Mouse (Mus musculus) neural tube, embryonic 15.5 days (tissue): Measurements from ENCODE around the gene Clic1. TPM values are rescaled to one million over a fixed set of nuclear protein-coding genes. Genes with fewer than 3 reads are reported as not detected.

Experiments
- ATAC-seq: fragments of 200-750 bp; cut with Nextera tagmentation; 2 replicates; pipeline ENCODE4 v1.8.0; 2017; ENCODE audit warnings: mild to moderate bottlenecking, moderate TSS enrichment, moderate library complexity; ENCODE audit not compliant: low FRiP score
- H3K27ac ChIP-seq: fragments of 300-500 bp; sonication (generic); replicated peaks from 2 replicates; pipeline ENCODE4 v1.5.1; 2015; ENCODE audit warnings: mild to moderate bottlenecking, inconsistent platforms
- H3K27me3 ChIP-seq: fragments of 300-500 bp; sonication (generic); replicated peaks from 2 replicates; pipeline ENCODE4 v1.6.1; 2015; ENCODE audit warnings: inconsistent platforms
- H3K36me3 ChIP-seq: fragments of 300-500 bp; sonication (generic); 2 replicates; pipeline ENCODE4 v1.6.1; 2015; ENCODE audit warnings: inconsistent platforms
- H3K4me1 ChIP-seq: fragments of 300-500 bp; sonication (generic); 2 replicates; pipeline ENCODE4 v1.6.1; 2015; ENCODE audit warnings: inconsistent platforms
- H3K4me2 ChIP-seq: fragments of 300-500 bp; sonication (generic); 2 replicates; pipeline ENCODE4 v1.6.1; 2015; ENCODE audit warnings: inconsistent platforms, mild to moderate bottlenecking, moderate library complexity
- H3K4me3 ChIP-seq: fragments of 300-500 bp; sonication (generic); replicated peaks from 2 replicates; pipeline ENCODE4 v1.5.1; 2015; ENCODE audit warnings: mild to moderate bottlenecking, inconsistent platforms
- H3K9ac ChIP-seq: fragments of 300-500 bp; sonication (generic); replicated peaks from 2 replicates; pipeline ENCODE4 v1.6.1; 2015; ENCODE audit warnings: mild to moderate bottlenecking, inconsistent platforms
- H3K9me3 ChIP-seq: fragments of 300-500 bp; sonication (generic); replicated peaks from 2 replicates; pipeline ENCODE4 v1.6.1; 2016; ENCODE audit warnings: inconsistent platforms
- WGBS: fragments of 180-500 bp; shearing (Covaris S2); methylation state at CpG from one replicate; pipeline ENCODE4 v1.1.7; 2015; ENCODE audit warnings: mixed read lengths; 5-methylcytosine and 5-hydroxymethylcytosine counted together
- polyA plus RNA-seq: library from polyadenylated mRNA; unstranded; fragments of >200 nt; fragmentation: Nextera tagmentation; extraction: Ambion mirVana; gene quantifications from 2 replicates; pipeline ENCODE4 v1.2.1, GENCODE M21; 2015

Gene Clic1
- polyA plus RNA-seq, 1 experiment from 2014 or later = 76.6 TPM

DNA sequence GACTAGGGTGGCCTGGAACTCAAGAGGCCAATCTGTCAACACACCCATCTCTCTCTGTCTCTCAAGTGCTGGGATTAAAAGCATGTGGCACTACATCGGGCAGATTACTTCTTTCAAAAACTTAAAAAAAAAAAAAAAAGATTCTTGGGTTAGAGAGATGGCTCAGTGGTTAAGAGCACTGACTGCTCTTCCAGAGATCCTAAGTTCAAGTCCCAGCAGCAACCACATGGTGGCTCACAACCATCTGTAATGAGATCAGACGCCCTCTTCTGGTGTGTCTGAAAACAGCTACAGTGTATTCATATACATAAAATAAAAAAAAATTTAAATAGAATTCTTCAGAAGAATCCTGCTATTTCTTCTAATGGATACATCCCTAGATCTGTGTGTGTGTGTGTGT is 38.4 kb downstream of the Clic1 start:
- WGBS = 56% methylated on average over 2 of the region's 2 CpGs
- H3K27me3 ChIP-seq = no peaks in the 10 kb centered on the region
- H3K36me3 ChIP-seq = peaks cover 22% of the 10 kb centered on the region
- ATAC-seq = no peak
- peaks cover 15% of the 10 kb centered on the region for H3K4me1 ChIP-seq
- no peak overlapping the region for H3K9ac ChIP-seq
- H3K9me3 ChIP-seq = no peaks in the 10 kb centered on the region
- no peak overlapping the region for H3K27ac ChIP-seq
- H3K4me3 ChIP-seq = no peak overlapping the region
- no peak overlapping the region for H3K4me2 ChIP-seq

DNA sequence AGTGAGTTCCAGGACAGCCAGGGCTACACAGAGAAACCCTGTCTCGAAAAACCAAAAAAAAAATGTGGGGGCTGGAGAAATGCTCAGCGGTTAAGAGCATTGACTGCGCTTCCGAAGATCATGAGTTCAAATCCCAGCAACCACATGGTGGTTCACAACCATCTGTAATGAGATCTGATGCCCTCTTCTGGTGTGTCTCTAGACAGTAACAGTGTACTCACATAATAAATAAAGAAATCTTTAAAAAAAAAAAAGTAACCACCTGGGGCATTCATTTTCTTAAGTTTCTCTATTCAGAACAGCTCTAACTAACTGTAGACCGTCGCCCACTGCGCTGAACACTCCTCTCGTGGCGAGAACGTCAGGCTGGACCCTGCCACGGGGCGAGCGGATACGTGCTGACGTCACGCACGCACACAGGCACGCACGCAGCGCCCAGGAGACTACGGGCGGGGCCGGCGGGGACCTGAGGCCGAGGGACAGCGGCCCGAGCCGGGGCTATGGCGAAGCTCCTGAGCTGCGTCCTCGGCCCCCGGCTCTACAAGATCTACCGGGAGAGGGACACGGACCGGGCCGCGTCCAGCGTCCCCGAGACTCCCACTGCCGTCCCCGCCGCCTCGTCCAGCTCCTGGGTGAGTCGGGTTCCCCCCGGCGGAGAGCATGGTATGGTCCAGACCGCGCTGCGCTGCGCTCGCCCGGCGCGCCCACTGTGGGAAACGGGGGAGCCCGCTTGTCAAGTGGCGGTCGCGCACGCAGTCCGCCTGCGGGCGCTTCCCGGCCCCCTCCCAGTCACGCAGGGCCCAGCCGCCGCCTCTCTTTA is 39.3 kb downstream of the Clic1 start, which contains the start of gene Abhd16a:
Gene Abhd16a, plus strand, starts transcription at position 439 of the 820 bp plus-strand sequence.
- peak; percentile 98 for ATAC-seq
- Histone ChIP-seq H3K4me3 (peak within 1 kb of the TSS; percentile 69), H3K9me3 (no peaks in the 10 kb centered on the region), H3K27me3 (no peaks in the 10 kb centered on the region), H3K27ac (peak within 1 kb of the TSS; percentile 99), H3K4me1 (peaks cover 15% of the 10 kb centered on the region), H3K36me3 (peaks cover 30% of the 10 kb centered on the region), H3K4me2 (peak within 1 kb of the TSS; percentile 68), H3K9ac (peak within 1 kb of the TSS; percentile 95)
- WGBS = 3% methylated on average over 67 of the region's 67 CpGs

DNA sequence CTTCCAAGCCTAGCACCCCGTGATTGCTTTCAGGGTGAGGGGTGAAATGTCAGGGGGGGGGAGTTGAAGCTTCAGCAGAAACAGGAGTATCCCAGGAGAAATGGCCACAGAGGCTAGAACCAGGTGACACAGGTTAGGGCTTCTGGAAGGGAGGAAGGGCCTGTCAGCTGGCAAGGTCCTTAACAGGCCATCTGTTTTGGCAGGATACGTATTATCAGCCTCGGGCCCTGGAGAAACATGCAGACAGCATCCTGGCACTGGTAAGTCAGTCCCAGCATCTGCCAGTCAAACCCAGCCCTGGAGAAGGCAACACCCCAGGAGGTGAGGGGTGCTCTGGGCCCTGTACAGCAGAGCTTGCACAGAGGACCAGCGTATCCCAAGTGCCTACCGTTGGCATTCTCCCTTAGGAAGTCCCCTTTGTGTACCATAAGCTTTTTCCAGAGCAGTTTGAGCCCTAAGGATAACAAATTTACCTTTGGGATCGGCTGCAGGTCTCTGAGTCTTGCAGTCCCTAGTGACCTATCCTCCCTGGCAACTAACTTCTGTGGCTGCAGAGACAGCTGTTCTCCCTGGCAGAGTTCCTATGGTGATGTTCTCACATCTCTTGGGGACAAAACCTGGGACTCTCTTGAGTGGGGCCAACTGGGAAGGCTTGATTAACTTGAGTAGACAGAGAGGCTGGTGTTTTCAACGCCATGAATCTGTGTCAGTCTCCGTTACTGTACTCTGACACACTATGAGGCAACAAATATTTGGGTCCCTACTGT is 40.6 kb downstream of the Clic1 start:
- no peak for ATAC-seq
- Histone ChIP-seq H3K9ac (peak overlapping the region; percentile 95), H3K4me3 (peak overlapping the region; percentile 69), H3K9me3 (no peaks in the 10 kb centered on the region), H3K36me3 (peaks cover 43% of the 10 kb centered on the region), H3K27ac (peak overlapping the region; percentile 99), H3K4me2 (peak overlapping the region; percentile 68), H3K4me1 (peaks cover 15% of the 10 kb centered on the region), H3K27me3 (no peaks in the 10 kb centered on the region)
- WGBS = 46% methylated on average over 8 of the region's 8 CpGs

DNA sequence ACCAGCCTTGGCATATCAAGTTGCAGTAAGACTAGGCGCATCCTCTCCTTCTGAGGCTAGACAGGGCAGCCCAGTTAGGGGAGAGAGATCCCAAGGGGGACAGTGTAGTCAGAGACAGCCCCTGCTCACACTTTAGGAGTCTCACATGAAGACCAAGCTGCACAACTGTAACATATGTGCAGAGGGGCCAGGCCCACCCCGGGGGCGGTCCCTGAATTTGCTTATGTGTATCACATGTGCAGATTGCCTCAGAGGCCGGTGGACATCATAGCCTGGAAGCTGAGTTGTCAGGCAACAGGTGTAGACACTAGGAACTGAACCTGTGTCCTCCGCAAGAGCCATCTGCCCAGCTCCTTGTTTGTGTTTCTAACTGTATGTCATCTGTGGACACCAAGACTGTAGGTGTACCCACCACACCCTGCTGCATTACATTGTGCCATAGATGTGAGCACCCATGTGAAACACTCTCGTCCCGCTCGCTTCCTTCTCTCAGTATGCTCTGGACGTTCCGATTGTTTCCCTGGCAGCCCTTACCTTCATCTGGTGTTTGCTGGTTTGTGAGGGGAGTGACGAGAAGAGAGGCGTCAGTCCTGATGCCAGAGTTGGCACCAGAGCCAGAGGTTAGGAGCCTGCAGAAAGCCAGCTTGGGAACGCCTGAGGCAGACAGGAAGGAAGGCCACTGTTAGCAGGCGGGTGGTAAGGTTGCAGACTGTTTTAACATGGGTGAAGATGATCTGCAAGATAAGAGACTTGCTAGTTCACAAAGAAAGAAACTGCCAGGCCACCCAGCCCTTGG is 42.8 kb downstream of the Clic1 start:
- Histone ChIP-seq H3K4me3 (no peak overlapping the region), H3K36me3 (peaks cover 62% of the 10 kb centered on the region), H3K4me2 (no peak overlapping the region), H3K4me1 (peaks cover 15% of the 10 kb centered on the region), H3K9ac (no peak overlapping the region), H3K27me3 (no peaks in the 10 kb centered on the region), H3K9me3 (no peaks in the 10 kb centered on the region), H3K27ac (no peak overlapping the region)
- no peak for ATAC-seq
- WGBS = 93% methylated on average over 14 of the region's 14 CpGs

DNA sequence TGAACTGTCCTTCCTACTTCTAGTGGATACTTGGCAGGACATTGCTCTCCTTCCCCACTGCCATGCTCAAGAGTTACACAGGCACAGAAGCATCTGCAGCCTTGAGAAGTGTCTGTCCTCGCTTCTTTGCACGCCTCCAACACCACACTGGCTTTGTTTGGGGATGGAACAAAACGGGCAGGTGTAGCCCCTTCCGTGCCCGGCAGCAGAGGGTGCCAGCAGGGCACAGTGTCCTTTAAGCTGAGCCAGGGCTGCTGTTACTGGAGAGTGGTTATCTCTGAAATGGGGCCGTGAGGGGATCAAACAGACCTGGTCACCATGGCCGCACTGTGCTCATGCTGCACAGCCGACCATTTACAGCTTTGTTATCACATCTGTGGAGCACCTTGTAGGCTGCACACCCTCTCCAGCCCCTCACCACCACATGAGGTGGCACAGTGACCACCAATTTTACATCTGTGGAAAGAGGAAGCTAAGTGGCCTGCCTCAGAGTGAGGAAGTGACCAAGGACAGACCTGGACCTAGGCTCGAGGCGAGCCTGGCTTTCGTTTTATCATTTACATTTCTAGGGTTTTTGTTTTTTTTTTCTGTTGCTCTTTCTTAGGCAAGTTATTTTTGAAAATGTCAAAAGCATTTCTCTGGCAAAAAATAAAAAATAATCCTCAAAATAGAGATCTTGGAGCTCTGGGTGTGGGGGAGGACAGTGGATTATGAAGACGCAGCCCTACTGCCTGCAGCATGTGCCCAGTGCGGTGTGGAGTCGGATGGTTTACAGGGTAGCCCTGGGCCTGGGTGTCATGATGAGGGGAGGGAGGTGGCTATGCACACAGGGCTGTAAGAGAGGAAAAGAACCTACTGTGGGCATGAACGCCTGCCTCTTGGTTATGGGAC is 45.0 kb downstream of the Clic1 start:
- Histone ChIP-seq H3K4me2 (no peak overlapping the region), H3K27ac (no peak overlapping the region), H3K9ac (no peak overlapping the region), H3K27me3 (no peaks in the 10 kb centered on the region), H3K4me1 (peaks cover 14% of the 10 kb centered on the region), H3K36me3 (peaks cover 80% of the 10 kb centered on the region), H3K9me3 (no peaks in the 10 kb centered on the region), H3K4me3 (no peak overlapping the region)
- WGBS = 94% methylated on average over 15 of the region's 15 CpGs
- ATAC-seq = no peak

DNA sequence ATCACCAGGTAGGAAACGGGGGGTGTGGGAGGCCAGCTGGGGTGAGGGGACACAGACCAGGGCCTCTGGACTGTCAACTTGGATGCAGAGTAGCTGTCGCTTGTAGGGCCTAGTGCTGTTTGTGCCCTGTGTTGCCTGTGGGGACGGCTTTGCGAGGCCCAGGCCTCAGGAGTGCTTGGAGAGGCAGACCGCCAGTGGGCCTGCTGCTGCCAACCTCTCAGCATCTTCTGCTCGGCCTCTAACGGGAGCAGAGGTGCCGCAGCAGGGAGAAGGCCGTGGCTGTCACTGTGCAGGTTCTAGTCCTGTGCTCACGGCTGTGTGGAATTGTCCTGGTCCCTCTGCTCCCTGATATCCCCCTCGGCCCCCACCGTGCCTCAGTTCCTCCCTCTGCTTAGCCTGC is 46.8 kb downstream of the Clic1 start:
- Histone ChIP-seq H3K9ac (no peak overlapping the region), H3K4me3 (no peak overlapping the region), H3K36me3 (peaks cover 90% of the 10 kb centered on the region), H3K4me1 (no peaks in the 10 kb centered on the region), H3K4me2 (no peak overlapping the region), H3K9me3 (no peaks in the 10 kb centered on the region), H3K27me3 (no peaks in the 10 kb centered on the region), H3K27ac (no peak overlapping the region)
- 87% methylated on average over 12 of the region's 12 CpGs for WGBS
- no peak for ATAC-seq

DNA sequence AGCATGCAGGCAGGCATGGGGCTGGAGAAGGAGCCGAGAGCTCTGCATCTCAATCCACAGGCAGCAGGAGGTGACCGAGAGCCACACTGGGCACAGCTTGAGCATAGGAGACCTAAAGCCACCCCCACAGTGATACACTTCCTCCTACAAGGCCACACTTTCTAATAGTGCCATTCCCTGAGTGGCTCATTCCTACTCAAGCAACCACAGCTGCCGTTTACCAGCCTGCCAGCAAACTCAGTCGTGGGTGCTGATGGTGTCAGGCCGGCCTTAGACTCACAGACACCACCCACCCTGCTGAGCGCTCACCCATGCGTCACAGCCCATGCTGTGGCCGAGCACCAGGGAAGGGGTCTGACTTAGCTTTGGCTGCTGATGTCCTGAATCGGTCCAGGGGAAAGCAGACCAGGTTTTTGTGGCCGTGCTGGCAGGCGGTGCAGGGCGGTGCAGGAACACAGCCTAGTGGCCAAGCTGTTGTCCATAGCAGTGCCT is 47.4 kb downstream of the Clic1 start:
- no peaks in the 10 kb centered on the region for H3K9me3 ChIP-seq
- no peak overlapping the region for H3K4me2 ChIP-seq
- no peak for ATAC-seq
- H3K36me3 ChIP-seq = peaks cover 92% of the 10 kb centered on the region
- H3K4me3 ChIP-seq = no peak overlapping the region
- no peak overlapping the region for H3K9ac ChIP-seq
- no peaks in the 10 kb centered on the region for H3K27me3 ChIP-seq
- no peak overlapping the region for H3K27ac ChIP-seq
- H3K4me1 ChIP-seq = no peaks in the 10 kb centered on the region
- 82% methylated on average over 12 of the region's 12 CpGs for WGBS

DNA sequence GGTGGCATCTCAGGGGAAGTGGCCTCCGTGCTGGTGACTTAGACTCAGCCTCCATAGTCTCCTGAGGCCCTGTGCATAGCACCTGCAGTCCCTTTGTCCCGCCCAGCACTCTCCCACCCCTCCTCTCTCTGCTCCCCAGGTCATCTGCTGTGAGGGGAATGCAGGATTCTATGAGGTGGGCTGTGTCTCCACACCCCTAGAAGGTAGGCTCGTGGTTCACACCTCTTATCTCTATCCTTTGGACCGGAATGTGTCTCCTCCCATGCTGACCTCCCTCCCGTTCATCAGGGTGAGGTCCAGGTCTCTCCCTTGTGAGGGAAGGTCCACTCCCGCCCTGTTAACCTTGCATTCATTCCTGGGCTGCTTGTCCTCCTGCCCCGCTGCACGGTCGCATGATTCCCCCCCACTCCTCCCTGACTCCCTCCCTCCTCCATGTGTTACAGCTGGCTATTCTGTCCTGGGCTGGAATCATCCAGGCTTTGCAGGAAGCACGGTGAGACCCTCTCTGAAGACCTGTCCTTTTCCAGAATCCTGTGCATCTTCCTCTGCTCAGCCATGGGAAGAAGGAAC is 50.5 kb downstream of the Clic1 start:
- 74% methylated on average over 10 of the region's 10 CpGs for WGBS
- Histone ChIP-seq H3K27me3 (no peaks in the 10 kb centered on the region), H3K27ac (no peak overlapping the region), H3K9me3 (no peaks in the 10 kb centered on the region), H3K9ac (no peak overlapping the region), H3K36me3 (peaks cover 82% of the 10 kb centered on the region), H3K4me1 (no peaks in the 10 kb centered on the region), H3K4me2 (no peak overlapping the region), H3K4me3 (no peak overlapping the region)
- no peak for ATAC-seq

DNA sequence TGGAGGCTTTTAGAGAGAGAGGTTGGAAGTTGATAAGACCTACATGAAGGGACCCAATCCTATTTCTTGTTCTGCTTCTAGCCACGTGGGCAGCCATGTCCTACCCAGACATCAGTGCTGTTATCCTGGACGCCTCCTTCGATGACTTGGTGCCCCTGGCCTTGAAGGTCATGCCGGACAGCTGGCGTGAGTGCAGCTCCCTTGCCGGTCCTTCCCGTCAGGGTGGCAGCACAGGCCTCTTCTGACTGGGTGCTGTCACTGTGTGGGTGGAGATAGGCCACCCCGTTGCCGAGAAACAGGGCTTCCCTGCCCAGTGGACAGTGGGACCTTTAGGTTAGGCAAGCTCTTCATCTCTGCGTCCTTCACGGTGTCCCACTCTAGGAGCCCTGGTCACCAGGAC is 51.4 kb downstream of the Clic1 start:
- Histone ChIP-seq H3K36me3 (peaks cover 77% of the 10 kb centered on the region), H3K27me3 (no peaks in the 10 kb centered on the region), H3K9ac (no peak overlapping the region), H3K4me2 (no peak overlapping the region), H3K9me3 (no peaks in the 10 kb centered on the region), H3K4me3 (no peak overlapping the region), H3K27ac (no peak overlapping the region), H3K4me1 (peaks cover 4% of the 10 kb centered on the region; the same call in 1 of the 2 replicates)
- no peak for ATAC-seq
- 94% methylated on average over 11 of the region's 11 CpGs for WGBS

DNA sequence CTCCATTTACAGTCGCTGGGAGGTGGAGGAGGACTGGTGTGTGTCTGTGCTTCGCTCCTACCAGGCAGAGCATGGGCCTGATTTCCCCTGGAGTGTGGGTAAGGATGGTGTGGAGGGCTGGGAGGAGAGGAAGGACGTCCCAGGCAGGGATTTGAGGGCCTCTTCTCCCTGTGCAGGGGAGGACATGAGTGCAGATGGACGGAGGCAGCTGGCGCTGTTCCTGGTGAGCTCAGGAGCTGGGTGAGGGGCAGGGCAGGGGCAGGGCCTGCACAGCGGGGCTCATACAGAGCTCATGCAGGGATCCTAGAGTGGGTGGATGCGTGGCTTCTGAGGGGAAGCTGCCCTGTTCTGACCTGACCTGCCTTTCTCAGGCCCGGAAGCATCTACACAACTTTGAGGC is 52.5 kb downstream of the Clic1 start:
- Histone ChIP-seq H3K4me1 (peaks cover 4% of the 10 kb centered on the region; the same call in 1 of the 2 replicates), H3K27ac (no peak overlapping the region), H3K9ac (no peak overlapping the region), H3K27me3 (no peaks in the 10 kb centered on the region), H3K4me3 (no peak overlapping the region), H3K36me3 (peaks cover 66% of the 10 kb centered on the region), H3K9me3 (no peaks in the 10 kb centered on the region), H3K4me2 (no peak overlapping the region)
- WGBS = 78% methylated on average over 8 of the region's 8 CpGs
- ATAC-seq = no peak
